Mouse (Mus musculus) midbrain, embryonic 15.5 days (tissue): ENCODE data around the gene Map4k3. TPM values are rescaled to one million over a fixed set of nuclear protein-coding genes. Genes with fewer than 3 reads are reported as not detected.
"Not testable (repeated sequence)": the region's sequence is repeated elsewhere in the genome, so short reads cannot be mapped to it uniquely, and the experiment has no call there.

Experiments
- ATAC-seq: fragments of 200-750 bp; cut with Nextera tagmentation; replicated peaks from 2 replicates; pipeline ENCODE4 v1.8.0; 2017; ENCODE audit warnings: moderate TSS enrichment
- H3K27ac ChIP-seq: fragments of 300-500 bp; sonication (generic); 2 replicates; pipeline ENCODE4 v1.5.1; 2015; ENCODE audit warnings: mild to moderate bottlenecking, inconsistent platforms
- H3K27me3 ChIP-seq: fragments of 300-500 bp; sonication (generic); replicated peaks from 2 replicates; pipeline ENCODE4 v1.6.1; 2015; ENCODE audit warnings: inconsistent platforms
- H3K36me3 ChIP-seq: fragments of 300-500 bp; sonication (generic); replicated peaks from 2 replicates; pipeline ENCODE4 v1.6.1; 2015; ENCODE audit warnings: inconsistent platforms
- H3K4me1 ChIP-seq: fragments of 300-500 bp; sonication (generic); 2 replicates; pipeline ENCODE4 v1.6.1; 2015; ENCODE audit warnings: inconsistent platforms
- H3K4me2 ChIP-seq: fragments of 300-500 bp; sonication (generic); 2 replicates; pipeline ENCODE4 v1.6.1; 2015; ENCODE audit warnings: inconsistent platforms, mild to moderate bottlenecking, moderate library complexity
- H3K4me3 ChIP-seq: fragments of 300-500 bp; sonication (generic); 2 replicates; pipeline ENCODE4 v1.5.1; 2015; ENCODE audit warnings: mild to moderate bottlenecking, inconsistent platforms
- H3K9ac ChIP-seq: fragments of 300-500 bp; sonication (generic); 2 replicates; pipeline ENCODE4 v1.6.1; 2015; ENCODE audit warnings: mild to moderate bottlenecking, inconsistent platforms
- H3K9me3 ChIP-seq: fragments of 300-500 bp; sonication (generic); 2 replicates; pipeline ENCODE4 v1.6.1; 2016; ENCODE audit warnings: inconsistent platforms
- WGBS: fragments of 180-500 bp; shearing (Covaris S2); methylation state at CpG from one replicate; pipeline ENCODE4 v1.1.7; 2015; ENCODE audit warnings: mixed read lengths; 5-methylcytosine and 5-hydroxymethylcytosine counted together
- polyA plus RNA-seq: library from polyadenylated mRNA; unstranded; fragments of >200 nt; fragmentation: Nextera tagmentation; extraction: Ambion mirVana; gene quantifications from 2 replicates; pipeline ENCODE4 v1.2.1, GENCODE M21; 2015

Map4k3 gene
- polyA plus RNA-seq, 1 experiment from 2014 or later = 26.8 TPM

DNA sequence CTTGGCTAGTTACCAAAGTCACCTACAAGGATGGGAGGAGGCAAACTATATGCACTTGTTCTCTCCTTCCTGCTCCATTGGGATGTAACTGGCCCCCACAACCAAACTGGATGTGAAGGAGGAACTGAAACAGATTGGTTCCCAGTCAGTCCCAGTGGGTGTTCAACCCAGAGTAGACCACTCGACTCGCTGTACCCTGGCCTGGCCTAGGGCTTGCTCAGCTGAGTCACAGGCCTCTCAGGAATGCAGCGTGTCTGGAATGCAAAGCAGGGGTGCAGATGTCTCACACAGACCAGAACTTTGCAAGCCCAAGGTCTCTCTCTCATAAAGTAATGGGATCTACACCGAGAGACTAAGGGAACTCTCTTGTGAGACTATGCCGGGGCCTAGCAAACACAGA, 27.8 kb upstream of the Map4k3 start:
- Histone ChIP-seq H3K9ac (no peak overlapping the region), H3K4me2 (no peak overlapping the region)
- ATAC-seq = no peak

DNA sequence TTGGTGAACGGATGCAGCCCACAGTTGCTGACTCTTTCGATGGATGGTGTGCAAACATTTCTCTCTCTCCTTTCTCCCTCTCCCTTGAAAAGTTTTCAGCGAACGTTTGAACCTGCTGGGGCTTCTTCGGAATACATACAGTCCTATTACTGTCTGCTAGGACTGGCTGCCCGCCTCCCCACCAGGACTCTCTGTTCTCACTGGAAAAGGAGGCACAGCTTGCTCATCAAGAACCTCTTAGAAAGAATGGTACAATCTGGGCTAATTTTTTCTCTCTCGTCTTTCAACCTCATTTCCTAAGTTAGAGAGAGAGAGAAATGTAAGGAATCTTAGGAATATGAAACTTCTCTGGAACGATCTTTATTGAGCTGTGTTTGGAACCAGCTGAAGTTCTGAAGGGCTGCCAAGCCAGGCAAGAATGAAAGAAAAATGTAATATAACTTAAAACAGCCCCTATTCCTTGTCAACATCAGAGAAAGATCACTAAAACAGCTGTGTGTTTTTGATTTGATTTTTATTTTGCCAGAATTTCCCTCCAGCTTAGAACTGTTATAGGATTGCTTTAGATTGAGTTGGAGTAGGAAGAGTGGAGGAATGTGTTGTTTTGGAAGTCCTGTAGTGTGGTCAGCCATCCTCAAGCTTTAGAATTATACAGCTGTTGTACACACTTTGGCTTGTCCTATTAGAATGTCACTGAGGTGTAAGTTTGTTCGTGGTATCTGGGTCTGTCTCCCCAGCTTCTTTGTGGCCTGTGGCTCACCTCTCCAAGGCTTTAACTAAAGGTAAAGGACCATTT, 27.0 kb upstream of the Map4k3 start:
- H3K9ac ChIP-seq = no peak overlapping the region
- H3K36me3 ChIP-seq = no peaks in the 10 kb centered on the region
- no peak overlapping the region for H3K4me2 ChIP-seq
- 78% methylated on average over 9 of the region's 9 CpGs for WGBS
- ATAC-seq = no peak
- no peak overlapping the region for H3K27ac ChIP-seq
- no peaks in the 10 kb centered on the region for H3K9me3 ChIP-seq
- no peaks in the 10 kb centered on the region for H3K27me3 ChIP-seq
- H3K4me3 ChIP-seq = no peak overlapping the region
- H3K4me1 ChIP-seq = no peaks in the 10 kb centered on the region

More for the DNA sequence above, 27.8 kb upstream of the Map4k3 start:
- no peaks in the 10 kb centered on the region for H3K36me3 ChIP-seq
- H3K27me3 ChIP-seq = no peaks in the 10 kb centered on the region
- no peaks in the 10 kb centered on the region for H3K4me1 ChIP-seq
- no peak overlapping the region for H3K4me3 ChIP-seq
- H3K27ac ChIP-seq = no peak overlapping the region
- 83% methylated on average over 5 of the region's 5 CpGs for WGBS
- no peaks in the 10 kb centered on the region for H3K9me3 ChIP-seq

- ATAC-seq = no peak
- 73% methylated on average over 8 of the region's 8 CpGs for WGBS
- H3K4me1 ChIP-seq = no peaks in the 10 kb centered on the region
- H3K27ac ChIP-seq = no peak overlapping the region
- no peaks in the 10 kb centered on the region for H3K36me3 ChIP-seq
- H3K9me3 ChIP-seq = no peaks in the 10 kb centered on the region
- H3K4me2 ChIP-seq = no peak overlapping the region
- no peak overlapping the region for H3K4me3 ChIP-seq
- H3K27me3 ChIP-seq = no peaks in the 10 kb centered on the region
- no peak overlapping the region for H3K9ac ChIP-seq
Observed at GRCm38 (mm10) chr17:80754589-80754988, 26.3 kb upstream of the Map4k3 start.

DNA sequence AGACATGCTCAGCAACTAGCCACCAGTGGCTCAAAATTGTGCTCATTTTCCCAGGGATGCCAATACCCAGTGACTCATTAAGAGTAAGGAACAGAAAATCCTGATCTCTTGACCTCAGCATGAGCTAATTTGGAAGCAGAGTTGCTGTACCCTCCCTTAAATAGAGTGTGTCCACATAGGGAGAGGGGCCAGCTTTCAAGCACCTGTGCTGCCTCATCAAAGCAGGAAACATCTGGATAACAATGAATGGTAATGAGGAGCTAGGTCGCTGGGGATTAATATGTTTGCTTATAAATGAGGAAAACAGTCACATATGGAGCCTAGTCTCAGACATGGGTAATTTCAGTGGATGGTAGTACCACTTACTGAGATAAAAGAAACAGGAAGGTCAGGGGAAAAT, 24.2 kb upstream of the Map4k3 start:
- Histone ChIP-seq H3K36me3 (no peaks in the 10 kb centered on the region), H3K27ac (no peak overlapping the region), H3K4me1 (no peaks in the 10 kb centered on the region), H3K4me2 (no peak overlapping the region), H3K4me3 (no peak overlapping the region), H3K27me3 (no peaks in the 10 kb centered on the region), H3K9ac (no peak overlapping the region), H3K9me3 (no peaks in the 10 kb centered on the region)
- no peak for ATAC-seq
- WGBS = 17% methylated on average over 1 of the region's 1 CpGs

- Histone ChIP-seq H3K27ac (no peak overlapping the region), H3K9ac (no peak overlapping the region), H3K9me3 (no peaks in the 10 kb centered on the region), H3K4me2 (no peak overlapping the region), H3K4me3 (no peak overlapping the region), H3K27me3 (no peaks in the 10 kb centered on the region), H3K4me1 (no peaks in the 10 kb centered on the region), H3K36me3 (no peaks in the 10 kb centered on the region)
- 41% methylated on average over 5 of the region's 5 CpGs for WGBS
- ATAC-seq = no peak
Observed at GRCm38 (mm10) chr17:80739421-80739820, 11.1 kb upstream of the Map4k3 start.

DNA sequence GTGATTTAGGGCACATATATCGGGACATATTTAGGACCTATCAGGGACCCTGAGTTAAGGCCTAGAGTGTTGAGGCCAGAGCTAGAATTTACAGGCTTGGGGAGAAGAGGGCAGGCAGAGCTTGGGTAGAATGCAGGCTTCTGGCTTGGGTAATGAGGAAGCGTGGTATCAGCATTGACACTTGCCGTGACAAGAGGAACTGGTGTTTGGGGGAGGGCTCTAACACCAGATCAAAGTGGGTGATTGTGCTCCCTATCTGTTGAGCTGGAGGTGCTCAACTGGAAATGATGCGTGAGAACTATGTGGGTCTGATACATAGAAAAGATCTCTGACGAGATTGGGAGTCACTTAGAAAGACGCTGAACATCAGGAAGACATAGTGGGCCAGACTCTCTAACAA, 6.4 kb upstream of the Map4k3 start:
- no peaks in the 10 kb centered on the region for H3K36me3 ChIP-seq
- no peaks in the 10 kb centered on the region for H3K4me1 ChIP-seq
- H3K9me3 ChIP-seq = no peaks in the 10 kb centered on the region
- no peak overlapping the region for H3K27ac ChIP-seq
- no peak for ATAC-seq
- no peak overlapping the region for H3K4me2 ChIP-seq
- no peak overlapping the region for H3K4me3 ChIP-seq
- H3K9ac ChIP-seq = no peak overlapping the region
- H3K27me3 ChIP-seq = no peaks in the 10 kb centered on the region
- WGBS = 76% methylated on average over 6 of the region's 6 CpGs

DNA sequence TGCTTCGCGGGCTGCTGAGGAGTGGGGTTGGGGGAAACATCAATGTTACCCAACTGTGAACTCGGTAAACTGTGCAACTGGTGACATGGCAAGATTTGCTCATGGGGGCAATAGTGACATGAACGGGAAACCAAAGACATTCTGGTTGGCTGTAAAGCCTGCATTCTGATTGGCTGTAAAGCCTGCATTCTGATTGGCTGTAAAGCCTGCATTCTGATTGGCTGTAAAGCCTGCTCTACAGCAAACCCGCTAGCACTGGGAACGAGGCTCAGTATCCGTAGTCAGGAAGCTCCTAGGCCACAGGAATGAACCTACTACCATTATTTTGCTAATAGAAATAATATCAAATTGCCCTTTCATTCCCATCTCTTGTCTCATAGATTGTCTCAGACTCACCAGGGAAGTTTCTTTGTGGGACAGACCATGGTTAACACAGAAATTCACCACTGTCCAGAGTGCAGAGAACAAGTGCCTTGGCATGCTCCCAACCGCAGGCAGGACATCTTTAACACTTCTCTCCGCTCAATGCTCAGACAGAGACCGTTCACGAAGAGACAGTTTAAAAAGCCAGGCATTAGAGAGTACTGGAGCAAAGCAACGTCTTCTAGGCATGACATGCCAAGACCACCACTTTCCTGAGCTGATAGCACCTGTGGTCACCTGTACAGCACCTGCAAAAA, 5.0 kb upstream of the Map4k3 start:
- WGBS = 78% methylated on average over 12 of the region's 12 CpGs
- Histone ChIP-seq H3K9ac (no peak overlapping the region), H3K4me2 (no peak overlapping the region), H3K4me3 (no peak overlapping the region), H3K9me3 (no peaks in the 10 kb centered on the region), H3K27ac (no peak overlapping the region), H3K36me3 (no peaks in the 10 kb centered on the region), H3K4me1 (peaks cover 9% of the 10 kb centered on the region), H3K27me3 (no peaks in the 10 kb centered on the region)
- no peak for ATAC-seq

- WGBS = 91% methylated on average over 4 of the region's 4 CpGs
- Histone ChIP-seq H3K4me1 (peaks cover 9% of the 10 kb centered on the region), H3K9me3 (no peaks in the 10 kb centered on the region), H3K27ac (no peak overlapping the region), H3K4me2 (no peak overlapping the region), H3K36me3 (no peaks in the 10 kb centered on the region), H3K27me3 (no peaks in the 10 kb centered on the region), H3K4me3 (no peak overlapping the region), H3K9ac (no peak overlapping the region)
- no peak for ATAC-seq
Observed at GRCm38 (mm10) chr17:80732256-80732655, 4.0 kb upstream of the Map4k3 start.

- not testable (repeated sequence) for H3K36me3 ChIP-seq, ATAC-seq
- WGBS = 90% methylated on average over 6 of the region's 6 CpGs
Observed at GRCm38 (mm10) chr17:80730283-80730682, 2.0 kb upstream of the Map4k3 start.

DNA sequence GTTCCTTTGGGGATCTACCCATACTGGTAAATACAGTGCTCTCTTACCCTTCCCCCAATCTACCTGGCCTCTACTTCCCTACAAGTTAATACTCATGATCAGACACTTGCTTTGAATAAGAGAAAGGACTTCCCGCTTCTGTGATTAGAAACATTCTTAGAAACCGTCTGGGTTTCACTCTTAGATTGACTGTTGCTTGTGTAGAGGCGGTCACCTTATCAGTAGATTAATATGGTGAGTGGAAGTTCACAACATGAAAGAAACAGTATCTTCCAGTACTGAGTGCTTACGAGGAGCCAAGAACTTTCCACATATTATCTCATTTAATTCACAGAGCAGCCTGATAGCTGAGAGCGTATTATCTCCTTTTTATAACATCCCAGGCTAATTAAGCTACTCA, 1.5 kb upstream of the Map4k3 start:
- Histone ChIP-seq H3K9me3 (no peaks in the 10 kb centered on the region), H3K27me3 (no peaks in the 10 kb centered on the region), H3K4me2 (no peak overlapping the region), H3K4me3 (no peak overlapping the region), H3K4me1 (peaks cover 28% of the 10 kb centered on the region), H3K36me3 (no peaks in the 10 kb centered on the region), H3K9ac (no peak overlapping the region), H3K27ac (no peak overlapping the region)
- no peak for ATAC-seq
- WGBS = 86% methylated on average over 5 of the region's 5 CpGs

More at GRCm38 (mm10) chr17:80730283-80730682, 2.0 kb upstream of the Map4k3 start:
- H3K9me3 ChIP-seq, H3K4me3 ChIP-seq, H3K27ac ChIP-seq, H3K9ac ChIP-seq, H3K27me3 ChIP-seq, H3K4me2 ChIP-seq: not testable (repeated sequence)
- peaks cover 26% of the 10 kb centered on the region for H3K4me1 ChIP-seq

DNA sequence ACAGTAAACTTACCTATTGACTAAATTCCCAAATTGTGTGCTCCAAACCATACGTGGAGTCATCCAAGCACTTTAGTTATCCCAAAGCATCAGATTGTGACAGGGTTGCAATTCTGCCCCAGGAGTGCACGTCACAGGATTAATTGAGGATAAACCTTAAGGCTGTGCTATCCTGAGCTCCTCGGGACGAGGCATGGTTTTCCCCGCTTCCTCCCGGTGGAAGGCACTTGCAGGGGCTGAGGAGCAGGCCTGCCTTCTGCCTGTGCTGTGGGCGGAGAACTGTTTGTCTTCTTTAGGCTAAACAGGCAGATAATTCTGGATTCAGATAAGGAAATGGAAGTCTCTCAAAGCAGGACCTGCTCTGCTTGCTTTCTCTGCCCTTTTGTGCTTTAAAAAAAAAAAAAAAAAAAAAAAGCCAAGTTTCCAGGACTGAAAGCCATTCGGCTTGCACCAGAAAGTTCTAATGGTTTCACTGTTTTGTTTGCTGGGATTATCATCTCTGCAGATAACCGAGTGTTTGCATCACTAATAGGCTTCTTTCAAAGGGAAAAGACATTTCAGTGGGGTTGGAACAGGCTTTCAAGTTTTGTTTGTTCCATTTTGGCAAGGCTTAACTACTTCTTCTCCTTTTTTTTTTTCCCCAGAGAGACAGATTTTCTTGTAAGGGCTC, 930 bp upstream of the Map4k3 start:
- H3K36me3 ChIP-seq = no peaks in the 10 kb centered on the region
- ATAC-seq = no peak
- 15% methylated on average over 9 of the region's 9 CpGs for WGBS
- H3K9ac ChIP-seq = no peak overlapping the region
- 0 out of 2 replicates have a peak overlapping the region, but pooled peaks have one; percentile 34 for H3K27ac ChIP-seq
- 0 out of 2 replicates have a peak overlapping the region, but pooled peaks have one; percentile 80 for H3K4me2 ChIP-seq
- H3K4me1 ChIP-seq = peaks cover 34% of the 10 kb centered on the region
- no peak overlapping the region for H3K4me3 ChIP-seq
- H3K9me3 ChIP-seq = no peaks in the 10 kb centered on the region
- H3K27me3 ChIP-seq = no peaks in the 10 kb centered on the region

- Histone ChIP-seq H3K27ac (peak overlapping the region; percentile 92), H3K4me3 (peak overlapping the region; percentile 98), H3K9me3 (no peaks in the 10 kb centered on the region), H3K4me1 (peaks cover 39% of the 10 kb centered on the region), H3K27me3 (no peaks in the 10 kb centered on the region), H3K36me3 (no peaks in the 10 kb centered on the region), H3K9ac (peak overlapping the region; percentile 98), H3K4me2 (peak overlapping the region; percentile 80)
- under 1% methylated on average over 46 of the region's 54 CpGs for WGBS
- peak; percentile 81 for ATAC-seq
Observed at GRCm38 (mm10) chr17:80727341-80727951, 839 bp downstream of the Map4k3 start.
